Mouse (Mus musculus): ENCODE results near the gene Eif4g3. TPM values are rescaled to one million over a fixed set of nuclear protein-coding genes. Genes with fewer than 3 reads are reported as not detected.

Eif4g3 gene
- total RNA-seq, 4 experiments from 2014 or later: 147 to 156 (median 154) TPM

DNA sequence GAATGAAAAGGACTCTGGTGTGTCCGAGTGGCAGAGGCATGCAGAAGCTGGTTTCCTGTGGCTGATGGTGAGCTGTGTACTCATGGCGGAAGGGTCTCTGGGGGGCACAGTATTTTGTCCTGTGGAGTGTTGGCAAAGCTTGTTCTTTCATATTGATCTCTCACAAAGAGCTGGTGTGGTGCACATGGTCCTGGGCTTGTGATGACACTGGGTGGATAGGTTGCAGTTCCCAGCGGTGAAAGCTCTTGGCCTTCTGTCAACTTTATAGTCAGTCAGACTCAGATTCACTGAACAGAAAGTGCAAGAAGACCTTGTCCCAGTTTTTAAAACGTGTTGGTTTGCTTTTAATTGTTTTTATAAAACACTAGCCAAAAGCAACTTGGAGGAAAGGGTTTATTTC is 68.3 kb downstream of the Eif4g3 start:
- DNase-seq (ENCODE audit: low spot score in 2 of 2): no peak

DNA sequence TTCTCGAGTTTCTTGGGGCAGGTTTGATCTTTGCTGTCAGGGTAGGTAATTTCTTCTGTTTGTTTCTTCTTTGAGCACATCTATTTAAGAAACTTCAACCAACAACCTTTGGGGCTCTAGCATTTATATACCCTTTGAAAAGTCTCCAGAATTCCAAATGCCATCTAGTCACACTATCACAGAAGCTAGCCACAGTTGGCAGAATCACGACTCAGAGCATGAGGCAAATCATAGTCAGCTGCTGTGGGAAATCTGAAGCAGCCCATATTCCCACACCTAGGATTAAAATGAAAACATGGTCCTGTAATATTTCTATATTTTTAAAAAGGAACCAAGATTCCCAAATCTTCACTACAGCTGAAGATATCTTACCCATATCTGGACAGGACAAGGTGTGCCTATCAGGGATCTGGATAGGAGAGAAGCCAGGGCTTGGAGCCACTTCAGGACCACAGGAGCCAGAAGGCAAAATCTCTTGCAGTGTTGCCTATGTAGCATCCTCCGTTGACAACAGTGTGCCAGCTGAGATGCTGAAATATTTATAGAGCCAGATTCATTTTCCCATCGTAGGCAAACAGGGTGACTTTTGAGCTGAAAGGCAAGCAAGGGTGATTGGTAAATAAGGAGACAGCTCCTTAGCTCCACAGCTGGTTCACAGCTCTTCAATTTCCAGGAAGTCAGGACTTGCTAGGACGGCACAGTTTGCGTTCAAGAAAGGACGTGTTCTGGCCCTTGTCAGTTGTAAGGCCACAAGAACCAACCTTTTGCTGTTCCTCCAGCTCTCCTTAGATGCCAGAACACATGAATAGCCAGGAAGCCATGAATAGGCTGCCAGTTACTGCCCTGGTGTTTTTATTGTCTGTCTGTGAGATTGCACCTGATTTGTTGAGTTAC is 70.8 kb downstream of the Eif4g3 start:
- DNase-seq (ENCODE audit: low spot score in 2 of 2): peak in 1 of 2 experiments; percentile 52

DNA sequence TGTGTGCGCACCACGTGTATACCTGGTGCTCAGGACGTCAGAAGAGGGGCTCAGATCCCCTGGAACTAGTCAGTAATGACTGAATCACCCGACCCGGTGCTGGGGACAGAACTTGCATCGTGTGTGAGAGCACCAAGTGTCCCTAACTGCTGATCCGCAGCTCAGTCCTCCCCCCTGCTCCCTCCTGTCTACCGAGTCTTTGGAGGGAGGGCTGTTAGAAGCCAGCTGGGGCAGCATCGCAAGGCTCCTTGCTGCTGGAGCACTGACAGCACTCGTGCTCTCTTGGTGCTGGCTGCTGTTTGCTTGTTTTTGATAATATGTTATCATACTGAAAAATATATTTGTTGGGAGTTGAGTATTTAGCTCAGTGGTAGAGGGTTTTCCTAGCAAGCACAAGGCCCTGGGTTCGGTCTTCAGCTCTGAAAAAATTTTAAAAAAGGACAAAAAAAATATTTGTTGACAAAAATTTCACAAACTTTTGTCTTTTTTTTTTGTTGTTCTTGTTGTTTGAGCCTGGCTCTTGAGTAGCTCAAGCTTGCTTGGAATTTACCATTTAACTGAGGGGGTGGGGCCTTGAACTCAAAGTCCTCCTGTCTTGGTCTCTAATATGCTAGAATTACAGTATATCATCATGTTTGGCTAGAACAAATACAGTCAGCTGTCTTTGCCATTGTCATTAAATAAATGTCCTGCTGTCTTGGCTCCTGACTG is 72.2 kb downstream of the Eif4g3 start:
- DNase-seq (ENCODE audit: low spot score in 2 of 2): no peak

DNA sequence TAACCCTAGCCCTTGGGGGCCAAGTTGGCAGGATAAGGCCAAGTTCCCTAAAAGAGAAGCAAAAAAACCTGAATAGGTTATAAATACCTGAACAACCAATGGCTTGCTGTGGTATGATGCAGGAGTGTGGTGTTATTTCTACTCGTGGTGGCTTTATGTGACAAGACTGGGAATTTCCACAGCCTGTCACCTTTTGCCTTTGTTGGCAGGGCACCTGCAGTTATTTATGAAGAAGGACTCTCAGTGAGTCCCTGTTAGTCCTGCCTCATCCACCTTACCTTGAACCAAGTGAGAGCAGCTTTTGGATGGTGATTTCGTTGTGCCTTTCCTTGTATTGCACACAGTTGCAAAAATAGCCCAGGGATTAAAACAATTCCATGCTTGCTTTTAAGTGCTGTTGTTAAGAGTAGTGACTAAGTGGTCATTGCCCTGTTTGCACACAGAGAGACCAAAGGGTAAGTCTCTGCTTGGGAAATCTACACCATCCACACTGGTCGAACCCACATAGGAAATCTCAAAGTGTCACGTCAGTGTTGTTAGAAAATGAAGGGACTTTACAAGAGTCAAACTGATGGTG is 72.9 kb downstream of the Eif4g3 start:
- DNase-seq (ENCODE audit: low spot score in 2 of 2): no peak

DNA sequence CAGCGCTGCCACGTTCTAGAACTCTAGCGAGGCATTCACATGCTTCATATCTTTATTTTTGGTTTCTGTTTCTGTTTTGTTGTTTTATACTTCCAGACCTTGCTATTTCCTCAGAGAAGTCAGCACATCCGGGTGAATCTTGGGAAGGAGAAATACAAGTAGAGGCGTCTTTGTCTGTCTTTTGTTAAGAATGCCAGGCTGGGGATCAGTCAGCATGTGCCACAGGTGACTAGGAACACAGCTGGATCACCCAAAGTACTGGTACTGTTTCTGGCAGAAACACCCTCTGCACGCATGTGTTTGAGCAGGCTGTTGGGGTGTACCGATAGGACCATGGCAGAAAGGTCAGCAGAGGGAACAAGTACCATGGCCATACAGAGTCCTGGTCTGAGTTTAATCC is 73.6 kb downstream of the Eif4g3 start:
- DNase-seq (ENCODE audit: low spot score in 2 of 2): no peak

DNA sequence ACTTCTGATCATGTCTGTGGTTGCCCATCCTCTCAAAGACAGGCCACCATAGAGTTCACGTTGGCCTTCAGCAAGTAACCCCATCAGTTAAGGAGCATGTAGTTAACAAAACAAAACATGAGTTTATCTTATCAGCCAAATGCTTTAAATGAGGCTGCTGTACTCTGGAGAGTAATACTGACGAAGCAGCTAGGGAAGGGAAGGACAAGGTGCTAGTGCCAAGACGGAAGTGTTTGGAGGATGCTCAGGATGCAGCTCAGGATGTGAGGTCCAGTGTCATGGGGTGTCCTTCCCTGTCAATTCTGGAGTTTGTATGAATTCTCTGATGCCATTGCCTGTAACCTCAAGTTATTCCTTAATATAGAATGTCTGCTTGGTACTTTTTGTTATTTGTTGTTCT is 75.0 kb downstream of the Eif4g3 start:
- no peak for DNase-seq (ENCODE audit: low spot score in 2 of 2)

DNA sequence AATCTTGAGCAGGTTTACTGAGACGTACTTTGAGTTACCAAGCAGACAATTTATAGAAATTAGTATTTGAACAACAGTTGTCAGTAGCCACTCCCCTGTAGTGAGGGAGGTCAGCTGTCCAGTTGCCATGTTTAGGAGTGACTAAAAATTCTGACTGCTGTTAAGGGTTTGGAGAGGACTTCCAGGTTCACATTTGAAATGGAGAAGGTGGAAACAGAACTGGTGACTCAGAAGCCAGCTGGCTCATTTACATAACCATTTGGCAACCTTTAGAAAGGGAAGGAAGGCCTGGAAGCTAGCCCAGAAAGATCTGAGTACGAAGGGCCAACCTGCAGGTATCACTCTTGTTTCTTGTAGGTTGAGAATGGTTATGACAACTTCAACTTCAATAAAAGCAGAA is 75.8 kb downstream of the Eif4g3 start:
- peak in 1 of 2 experiments; percentile 83 for DNase-seq (ENCODE audit: low spot score in 2 of 2)

DNA sequence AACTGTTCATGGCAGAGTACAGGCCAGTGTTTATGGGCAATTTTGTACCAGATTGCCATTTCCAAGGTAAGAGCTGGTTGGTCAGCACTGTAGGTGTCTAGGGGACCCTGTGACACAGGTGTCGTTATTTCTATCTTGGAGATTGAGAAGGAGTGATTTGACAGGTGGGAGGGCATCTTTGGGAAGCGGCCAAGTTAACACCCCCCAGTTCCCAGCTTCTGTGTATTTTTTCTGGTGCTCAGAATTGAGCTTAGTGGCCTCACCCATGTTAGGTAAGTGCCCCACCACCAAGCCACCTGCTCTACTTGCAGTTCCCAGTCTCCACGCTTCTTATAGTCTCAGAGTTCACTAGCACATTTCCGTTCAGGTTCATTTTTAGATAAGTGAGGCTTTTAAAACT is 76.5 kb downstream of the Eif4g3 start:
- no peak for DNase-seq (ENCODE audit: low spot score in 2 of 2)

DNA sequence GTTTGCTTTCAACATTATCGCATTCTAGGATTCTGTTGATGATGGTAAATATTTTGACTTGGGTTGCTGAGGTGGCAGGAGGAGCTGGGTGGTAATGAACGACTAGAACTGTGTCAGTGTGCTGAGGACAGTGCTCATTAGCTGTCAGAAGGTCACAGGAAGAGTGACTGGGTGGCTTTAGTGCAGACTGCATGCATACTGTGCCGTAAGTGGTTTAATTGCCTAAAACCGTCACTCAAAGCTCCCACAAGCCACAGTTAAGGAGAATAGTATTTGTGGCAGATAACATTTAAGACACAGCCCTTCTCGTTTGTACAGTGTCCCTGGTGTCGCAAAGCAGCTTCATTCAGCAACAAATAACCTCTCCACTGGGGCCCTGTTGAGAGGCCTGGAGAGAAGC is 78.7 kb downstream of the Eif4g3 start:
- no peak for DNase-seq (ENCODE audit: low spot score in 2 of 2)

DNA sequence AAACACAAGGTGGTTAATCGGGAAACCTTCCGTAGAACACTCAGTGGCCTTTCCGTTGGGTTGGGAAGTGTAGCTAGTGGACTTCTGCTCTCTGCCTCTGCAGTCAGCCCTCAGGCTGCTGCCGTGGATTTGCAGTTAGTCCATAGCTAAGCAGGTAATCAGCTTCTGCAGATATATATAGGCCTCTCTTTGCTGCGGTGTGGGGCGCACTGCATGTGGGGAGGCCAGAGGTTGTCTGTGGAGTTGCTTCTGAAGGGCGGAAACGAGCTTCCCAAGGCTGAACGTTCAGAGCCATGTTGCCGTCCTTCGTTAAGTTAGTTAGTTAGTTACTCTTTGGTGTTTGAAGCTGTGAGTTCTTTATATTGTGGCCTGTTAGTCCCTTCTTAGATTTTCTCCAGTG is 80.3 kb downstream of the Eif4g3 start:
- no peak for DNase-seq (ENCODE audit: low spot score in 2 of 2)

DNA sequence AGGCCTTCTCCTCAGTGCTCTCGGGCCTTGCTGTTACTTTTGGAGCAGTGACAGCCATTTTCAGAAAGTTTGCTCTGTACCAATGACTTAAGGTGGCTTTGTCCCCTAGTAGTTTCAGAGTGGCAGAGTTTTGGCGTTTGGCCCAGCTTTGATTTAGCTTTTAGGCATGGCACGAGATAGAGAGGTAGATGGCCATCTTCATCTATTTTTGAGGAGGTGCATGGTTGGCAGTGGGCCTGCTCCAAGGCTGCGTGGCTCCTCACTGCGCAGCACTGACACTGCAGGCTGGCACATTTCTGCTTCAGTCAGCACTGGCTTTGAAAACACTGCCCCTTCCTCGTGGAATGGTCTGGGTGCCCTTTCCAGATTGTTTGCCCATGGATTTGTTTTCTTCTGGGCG is 80.7 kb downstream of the Eif4g3 start:
- no peak for DNase-seq (ENCODE audit: low spot score in 2 of 2)

DNA sequence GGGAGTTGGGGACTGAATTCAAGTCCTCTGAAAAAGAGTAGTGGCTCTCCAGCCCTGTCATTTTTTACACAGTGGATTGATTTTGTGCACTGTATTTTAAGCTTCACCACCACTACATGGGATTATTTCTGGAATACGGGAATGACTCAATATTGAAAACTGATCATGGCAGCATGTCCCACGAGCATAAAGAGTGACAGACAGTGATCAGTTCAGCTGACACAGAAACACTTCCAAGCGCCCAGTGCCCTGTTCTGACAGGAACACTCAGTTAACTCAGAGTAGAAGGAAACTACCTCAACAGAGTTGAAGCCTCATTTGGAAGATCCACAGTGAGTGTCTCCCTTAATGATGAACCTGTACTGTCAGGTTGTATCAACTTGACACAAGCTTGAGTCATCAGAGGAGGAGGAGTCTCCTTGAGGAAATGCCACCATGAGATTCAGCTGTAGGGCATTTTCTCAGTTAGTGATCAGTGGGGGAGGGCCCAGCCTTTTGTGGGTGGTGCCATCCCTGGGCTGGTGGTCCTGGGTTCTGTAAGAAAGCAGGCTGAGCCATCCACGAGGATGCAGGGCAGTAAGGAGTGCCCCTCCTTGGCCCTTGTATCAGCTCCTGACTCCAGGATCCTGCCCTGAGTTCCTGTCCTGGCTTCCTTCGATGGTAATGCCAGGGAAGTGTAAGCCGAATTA is 82.2 kb downstream of the Eif4g3 start:
- no peak for DNase-seq (ENCODE audit: low spot score in 2 of 2)

DNA sequence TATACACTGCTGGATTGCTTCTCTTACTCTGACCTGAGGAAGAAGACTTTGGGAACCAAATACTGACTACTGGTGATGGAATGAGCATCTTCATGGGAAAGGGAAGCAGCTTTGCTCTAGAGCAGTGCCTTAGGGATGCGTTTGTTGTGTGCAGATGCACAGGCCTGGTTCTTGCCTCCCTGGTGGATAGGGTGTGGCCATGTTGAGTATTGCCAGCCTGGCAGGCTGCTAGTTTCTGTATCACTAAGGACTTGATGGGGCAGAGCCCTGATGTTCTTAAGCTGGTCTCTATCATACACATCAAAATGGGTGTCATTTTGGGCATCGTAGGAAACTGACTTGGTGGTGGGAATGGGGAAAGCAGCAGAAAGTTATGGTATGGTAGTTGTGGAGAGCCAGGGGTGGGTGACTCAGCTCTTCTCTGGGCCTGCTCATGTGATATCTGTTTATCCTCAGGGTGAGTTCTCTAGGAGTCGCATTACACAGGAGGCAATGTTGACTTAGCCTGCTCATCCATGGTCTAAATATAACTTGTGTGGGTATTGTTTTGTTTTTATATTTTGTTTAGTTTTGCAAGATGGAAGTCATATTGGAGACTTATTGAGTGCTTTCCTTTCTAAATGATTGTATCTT is 85.0 kb downstream of the Eif4g3 start:
- DNase-seq (ENCODE audit: low spot score in 2 of 2): no peak

DNA sequence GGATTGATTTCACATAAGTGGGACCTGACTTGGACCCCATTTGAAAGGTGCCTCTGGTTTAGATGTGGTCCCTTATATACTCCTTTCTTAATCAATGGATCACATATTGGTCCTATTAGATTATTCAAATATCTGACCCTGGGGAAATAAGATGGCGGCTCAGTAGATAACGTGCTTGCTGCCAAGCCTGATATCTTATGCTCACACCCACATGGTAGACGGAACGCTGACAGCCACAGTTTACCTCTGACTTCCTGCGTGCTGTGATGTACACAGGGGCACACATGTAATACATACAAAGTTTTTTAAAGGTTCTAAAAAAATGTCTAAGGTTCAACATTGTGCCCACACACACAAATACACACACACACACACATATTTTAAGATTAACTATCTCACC is 86.4 kb downstream of the Eif4g3 start:
- no peak for DNase-seq (ENCODE audit: low spot score in 2 of 2)

DNA sequence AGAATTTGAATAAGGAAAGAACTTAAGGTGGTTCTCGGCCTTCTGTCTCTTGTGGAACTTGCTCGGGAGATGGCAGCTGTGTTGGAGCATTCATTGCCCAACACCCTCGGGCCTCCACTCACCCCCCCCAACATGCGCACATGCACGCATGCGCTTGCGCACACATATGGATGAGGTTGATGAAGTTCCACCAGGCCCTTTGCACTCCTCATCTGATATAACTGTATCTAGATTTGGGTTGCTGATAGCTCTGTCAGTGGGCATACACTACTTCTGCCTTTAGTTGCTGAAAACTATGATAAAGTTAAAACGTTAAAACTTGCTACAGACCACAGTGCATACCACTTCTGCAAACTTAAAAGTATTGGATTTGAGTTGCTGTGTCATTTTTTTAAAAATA is 89.6 kb downstream of the Eif4g3 start:
- DNase-seq (ENCODE audit: low spot score in 2 of 2): no peak

DNA sequence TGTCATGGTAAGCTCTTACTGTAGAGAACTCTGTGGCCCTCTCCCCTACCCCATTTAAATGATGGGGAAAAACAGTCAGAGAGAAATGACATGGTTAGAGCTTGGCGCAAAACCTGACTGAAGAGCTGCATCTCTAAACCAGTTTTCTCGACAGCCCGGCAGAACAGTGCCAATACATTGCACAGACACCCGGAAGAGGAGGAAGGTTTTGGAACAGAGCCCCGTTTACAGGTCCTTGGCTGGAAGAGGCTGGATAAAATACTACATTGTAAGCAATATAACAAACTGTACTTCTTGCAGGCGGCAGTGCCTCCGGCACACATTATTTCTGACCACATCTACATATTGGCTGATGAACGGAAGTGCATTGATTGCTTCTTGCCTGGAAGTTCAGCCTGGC is 91.3 kb downstream of the Eif4g3 start:
- no peak for DNase-seq (ENCODE audit: low spot score in 2 of 2)

DNA sequence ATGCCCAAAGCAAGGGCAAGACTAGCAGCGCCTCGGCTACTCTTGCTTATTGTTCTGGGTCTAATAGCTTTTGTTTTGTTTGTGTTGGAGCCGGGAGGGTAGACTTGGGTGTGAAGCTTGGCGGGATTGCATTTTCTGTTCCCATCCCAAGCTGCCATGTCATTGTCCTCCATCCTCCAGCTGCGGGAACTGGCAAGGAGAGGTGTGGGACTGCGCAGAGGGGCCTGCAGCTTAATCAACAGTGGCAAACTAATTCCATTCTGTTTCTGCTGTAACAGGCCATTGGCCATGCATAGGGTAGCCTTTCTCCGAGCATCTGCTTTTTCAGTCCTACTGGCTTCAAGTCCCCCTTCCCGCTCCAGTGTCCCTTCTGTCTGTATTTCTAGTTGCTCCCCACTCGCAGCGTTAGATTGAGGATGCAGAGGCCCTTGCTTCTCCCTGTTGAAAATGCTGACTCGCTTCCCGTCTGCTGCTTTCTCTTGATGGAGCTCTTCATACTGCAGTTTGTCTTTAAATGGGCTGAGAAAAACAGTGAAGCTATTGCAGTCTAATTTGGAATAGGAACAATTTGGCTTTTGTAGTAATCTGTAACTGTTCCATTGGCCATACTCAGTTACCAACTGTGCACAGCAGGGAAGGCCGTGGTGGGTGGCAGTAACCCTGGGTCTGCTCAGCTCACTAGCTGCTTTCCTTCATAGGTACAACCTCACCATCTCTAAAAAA is 92.2 kb downstream of the Eif4g3 start:
- no peak for DNase-seq (ENCODE audit: low spot score in 2 of 2)

DNA sequence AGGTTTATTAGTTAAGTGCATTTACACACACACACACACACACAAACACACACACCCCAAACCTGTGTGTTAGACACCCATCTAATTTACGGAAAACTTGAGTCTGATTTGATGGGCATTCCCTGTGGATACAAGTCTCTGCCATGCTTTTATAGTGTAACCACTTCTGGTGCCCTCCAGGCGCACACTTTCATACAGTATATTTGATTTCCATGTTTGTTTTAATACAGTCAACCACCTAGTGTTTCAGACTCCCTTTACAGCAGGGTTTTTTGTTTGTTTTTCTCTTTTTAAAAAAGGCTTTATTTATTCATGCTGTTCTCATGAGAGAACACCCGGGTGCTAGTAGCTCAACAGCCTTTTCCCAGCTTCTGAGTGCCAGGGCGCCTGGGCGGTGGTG is 94.1 kb downstream of the Eif4g3 start:
- DNase-seq (ENCODE audit: low spot score in 2 of 2): no peak

DNA sequence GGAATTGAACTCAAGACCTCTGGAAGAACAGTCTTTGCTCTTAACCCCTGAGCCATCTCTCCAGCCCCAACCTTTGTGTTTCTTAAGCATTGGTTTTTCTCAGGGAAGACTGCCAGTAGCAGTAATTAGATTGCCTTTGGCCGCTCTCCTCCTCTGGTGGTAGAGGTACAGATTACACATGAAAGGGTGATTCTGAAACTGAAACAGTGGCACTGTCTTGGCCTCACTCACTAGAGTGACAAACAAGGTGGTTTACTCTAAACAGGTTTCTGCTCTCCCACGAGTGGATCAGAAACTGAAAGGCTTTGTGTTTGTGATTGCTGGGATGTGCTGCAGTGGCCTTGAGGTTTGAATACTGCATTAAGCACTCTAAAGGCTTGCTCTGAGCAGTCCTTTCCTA is 96.7 kb downstream of the Eif4g3 start:
- DNase-seq (ENCODE audit: low spot score in 2 of 2): no peak

DNA sequence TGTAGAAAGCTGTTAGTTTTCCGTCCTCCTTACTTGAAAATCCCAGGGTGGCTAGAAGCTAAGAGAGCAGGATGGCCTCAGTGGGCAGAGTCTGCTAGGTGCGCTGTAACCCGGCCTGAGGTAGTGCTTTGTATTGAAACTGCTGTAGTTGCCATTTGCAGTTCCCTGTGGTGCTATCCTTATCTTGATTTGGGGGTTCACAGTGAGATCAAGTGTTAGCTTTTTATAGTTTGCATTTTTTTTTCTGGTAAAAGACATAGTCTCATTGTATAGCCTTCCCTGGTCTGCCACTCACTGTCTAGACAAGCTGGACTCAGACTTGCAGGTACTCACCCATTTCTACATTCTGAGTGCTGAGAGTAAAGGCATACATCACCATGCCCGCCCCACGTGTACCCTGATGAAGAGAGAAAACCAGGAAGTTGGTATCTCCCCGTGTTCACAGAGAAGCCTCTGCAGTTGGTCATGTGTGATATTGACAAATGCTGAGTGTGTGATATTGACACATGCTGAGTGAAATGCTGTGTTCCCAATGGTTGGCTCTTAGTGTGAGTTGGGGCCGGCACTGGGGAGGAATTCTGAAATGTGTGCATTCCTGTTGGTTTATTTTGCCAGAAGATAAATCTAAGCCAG is 98.9 kb downstream of the Eif4g3 start:
- no peak for DNase-seq (ENCODE audit: low spot score in 2 of 2)

Measured in left cerebral cortex, adult 8-10 months (tissue).